Mouse (Mus musculus): ENCODE results near the gene Tm4sf5.

DNA sequence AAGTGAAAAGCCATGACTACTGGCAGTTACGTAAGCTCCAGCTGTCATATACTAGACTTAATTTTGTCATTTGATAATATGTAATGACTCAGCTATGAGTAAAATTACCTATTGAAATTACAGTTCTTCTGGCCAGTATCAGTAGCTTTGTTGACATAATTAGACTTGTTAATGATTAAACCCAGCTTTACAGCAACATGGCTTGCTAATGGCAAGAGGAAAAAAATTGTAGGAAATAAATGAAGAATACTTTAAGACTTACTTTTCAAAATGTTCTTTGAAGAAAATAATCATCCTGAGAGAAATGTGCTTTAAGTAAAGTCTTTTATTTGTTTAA lies 4.6 kb upstream of the Tm4sf5 start:
- TF ChIP-seq CTCF (IDR thresholded peaks at IDR 0.05; ENCODE audit: control insufficient read depth, insufficient read depth, insufficient replicate concordance, low read depth, low read length): no peak
- TF ChIP-seq POLR2A (IDR thresholded peaks at IDR 0.05; ENCODE audit: control insufficient read depth, low read depth, low read length): no peak
